Mouse (Mus musculus): ENCODE results near the gene Ptprq.

Ptprq gene

GRCm38 (mm10) chr10:107719806-107720205 lies at the start of gene Ptprq:
Ptprq (minus strand) TSS chr10:107720051.
- DNase-seq (ENCODE audit: low read depth, low spot score) = no peak

DNA sequence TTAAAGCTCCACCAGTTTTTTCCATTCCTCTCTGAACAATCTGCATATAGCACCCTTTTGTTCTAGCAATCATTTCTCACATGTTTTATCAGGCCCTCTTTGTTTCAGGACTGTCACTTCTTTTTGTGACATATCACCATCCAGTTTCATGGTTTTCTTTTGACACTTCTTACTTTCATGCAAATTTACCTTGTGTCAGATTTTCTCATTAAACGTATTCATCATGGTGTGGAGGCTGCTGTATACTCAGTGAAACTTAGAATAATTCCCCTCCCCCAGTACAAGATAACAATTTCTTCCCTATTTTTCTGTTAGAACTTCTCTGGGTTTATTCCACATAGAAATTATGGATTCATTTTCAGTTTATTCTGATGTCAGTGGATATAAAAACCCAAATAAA lies 39.8 kb upstream of the Ptprq start:
- DNase-seq (ENCODE audit: low read depth, low spot score) = no peak

DNA sequence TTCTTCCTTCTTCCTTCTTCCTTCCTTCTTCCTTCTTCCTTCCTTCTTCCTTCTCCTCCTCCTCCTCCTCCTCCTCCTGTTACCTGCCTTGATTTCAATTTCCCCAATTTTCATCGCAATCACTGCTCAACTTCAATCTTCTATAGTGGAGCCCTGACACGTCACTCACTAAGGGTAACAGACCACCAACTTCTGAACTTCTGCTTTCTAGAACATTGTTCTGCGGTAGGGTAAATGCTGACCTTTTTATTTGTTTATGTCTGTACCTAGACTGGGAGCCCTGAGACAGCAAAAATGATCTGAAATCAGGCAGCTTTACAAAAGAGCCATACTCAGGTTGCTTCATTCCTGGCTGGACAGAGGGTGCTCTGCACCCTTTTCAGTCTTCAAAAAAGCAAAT lies 33.6 kb upstream of the Ptprq start:
- DNase-seq (ENCODE audit: low read depth, low spot score) = no peak

GRCm38 (mm10) chr10:107752351-107753143 lies 32.7 kb upstream of the Ptprq start:
- DNase-seq (ENCODE audit: low read depth, low spot score) = no peak

DNA sequence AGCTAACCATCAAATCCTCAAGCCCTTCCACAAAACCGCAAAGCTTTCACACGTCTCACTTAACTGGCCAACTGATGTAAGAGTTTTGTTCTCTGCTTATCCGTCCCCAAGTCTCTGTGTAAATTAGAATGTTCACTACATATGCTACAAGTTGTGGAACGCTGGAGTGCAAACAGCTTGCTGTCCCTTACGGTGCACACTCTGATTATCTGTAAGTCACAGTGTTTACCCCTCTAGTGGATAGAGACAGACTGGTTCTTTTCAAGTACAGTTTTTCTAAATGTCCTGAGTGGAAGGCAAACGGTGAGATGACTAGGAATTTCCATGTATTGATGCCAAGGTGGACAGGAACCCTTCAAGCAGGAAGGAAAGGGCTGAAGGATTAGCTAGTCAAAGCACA lies 32.1 kb upstream of the Ptprq start:
- no peak for DNase-seq (ENCODE audit: low read depth, low spot score)

GRCm38 (mm10) chr10:107747566-107747965 lies 27.7 kb upstream of the Ptprq start:
- peak; percentile 71 for DNase-seq (ENCODE audit: low read depth, low spot score)

DNA sequence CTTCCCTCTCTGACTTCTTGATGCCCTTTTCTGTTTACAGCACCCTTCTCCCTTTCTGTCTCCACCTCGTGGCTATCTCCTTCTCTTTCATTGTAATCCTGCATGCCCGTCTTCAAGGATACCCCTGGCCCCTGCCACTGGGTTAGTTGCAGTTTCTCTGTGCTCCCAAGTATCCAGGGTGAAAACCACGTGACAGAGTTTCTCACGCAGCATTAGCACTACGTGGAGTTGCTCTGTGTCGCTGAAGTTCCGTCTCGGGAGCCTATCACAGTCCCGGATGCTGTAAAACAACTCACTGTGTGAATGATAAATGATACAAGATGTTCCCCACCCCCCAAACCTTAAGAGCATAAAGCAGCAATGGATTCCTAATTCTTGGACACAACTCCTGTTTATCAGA lies 26.9 kb upstream of the Ptprq start:
- DNase-seq (ENCODE audit: low read depth, low spot score) = no peak

- no peak for DNase-seq (ENCODE audit: low read depth, low spot score)
Observed at GRCm38 (mm10) chr10:107739815-107740214, 20.0 kb upstream of the Ptprq start.

DNA sequence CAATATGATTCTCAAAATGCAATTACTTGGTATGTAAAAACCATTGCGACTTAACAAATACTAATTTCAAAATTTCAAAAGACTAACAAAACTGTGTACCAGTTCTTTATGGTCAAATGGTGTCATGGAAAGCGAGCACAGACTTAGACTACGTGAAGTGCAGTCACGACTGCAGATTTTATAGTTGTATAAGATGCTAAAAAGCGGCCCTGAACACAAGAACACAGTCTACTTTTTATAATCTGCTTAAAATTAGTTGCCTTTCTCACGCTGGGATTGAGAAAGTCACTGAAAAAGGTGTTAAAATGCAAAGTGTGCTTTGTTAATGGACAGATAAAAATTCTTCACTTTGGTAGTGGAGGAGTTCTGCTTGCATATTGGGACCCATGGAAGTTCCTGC lies 17.9 kb upstream of the Ptprq start:
- DNase-seq (ENCODE audit: low read depth, low spot score) = no peak

- no peak for DNase-seq (ENCODE audit: low read depth, low spot score)
Observed at GRCm38 (mm10) chr10:107735448-107735847, 15.6 kb upstream of the Ptprq start.

GRCm38 (mm10) chr10:107734327-107734726 lies 14.5 kb upstream of the Ptprq start:
- peak; percentile 42 for DNase-seq (ENCODE audit: low read depth, low spot score)

DNA sequence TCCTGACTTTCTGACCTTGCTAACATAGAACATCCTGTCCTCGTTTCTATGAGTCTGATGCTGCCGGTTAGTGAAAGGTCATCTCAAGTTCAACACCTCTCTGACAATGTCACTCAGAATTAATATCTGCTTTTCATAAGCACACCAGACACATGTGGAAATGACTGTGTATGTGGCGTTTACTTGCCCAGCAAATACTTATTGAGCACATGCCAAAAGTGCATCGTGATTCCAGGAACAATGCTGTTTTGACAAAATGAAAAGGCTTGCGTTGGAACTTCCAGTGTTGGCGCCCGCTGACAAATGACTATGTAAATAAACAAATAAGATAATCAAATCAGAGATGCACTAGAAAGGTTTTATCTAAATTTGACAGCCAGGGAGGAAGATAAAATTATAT lies 5.8 kb upstream of the Ptprq start:
- DNase-seq (ENCODE audit: low read depth, low spot score) = no peak

- peak; percentile 71 for DNase-seq (ENCODE audit: low read depth, low spot score)
Observed at GRCm38 (mm10) chr10:107704443-107704842, 15.4 kb downstream of the Ptprq start.

DNA sequence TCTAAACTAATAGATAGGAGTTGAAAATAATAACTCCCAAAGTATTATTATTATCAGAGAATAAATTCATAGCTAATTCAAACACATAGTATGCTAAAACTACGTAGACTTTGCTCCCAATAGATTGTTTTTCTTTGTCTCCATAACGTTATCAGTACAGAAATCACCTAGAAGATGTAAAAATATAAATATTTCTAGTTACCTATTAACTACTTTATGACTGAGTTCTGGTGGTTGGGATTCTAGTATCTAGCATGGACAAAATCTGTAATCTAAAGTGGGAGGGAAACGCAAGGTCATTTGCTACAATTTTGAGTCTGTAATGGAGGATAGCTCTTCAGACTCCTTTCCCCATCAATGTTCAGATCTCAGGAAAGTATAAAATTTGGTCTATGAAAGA lies 18.9 kb downstream of the Ptprq start:
- no peak for DNase-seq (ENCODE audit: low read depth, low spot score)

DNA sequence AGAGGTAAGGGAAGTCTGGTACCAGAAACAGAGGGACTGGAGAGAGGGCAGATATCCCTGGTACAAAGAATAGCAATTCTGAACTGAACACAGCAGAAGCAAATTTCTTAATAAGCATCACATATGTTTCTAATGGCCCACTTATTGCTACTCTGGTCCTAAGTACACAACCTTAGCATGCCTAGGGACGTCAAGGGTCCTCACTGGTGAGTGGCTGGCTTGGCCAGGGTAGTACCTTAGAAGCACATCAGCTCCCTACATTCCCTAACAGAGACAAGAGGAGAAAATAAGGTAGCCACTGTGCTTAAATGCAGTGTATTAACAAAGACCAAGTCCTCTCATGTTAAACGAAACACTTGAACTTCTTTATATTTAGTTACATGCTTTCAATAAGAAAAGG lies 21.1 kb downstream of the Ptprq start:
- DNase-seq (ENCODE audit: low read depth, low spot score) = no peak

DNA sequence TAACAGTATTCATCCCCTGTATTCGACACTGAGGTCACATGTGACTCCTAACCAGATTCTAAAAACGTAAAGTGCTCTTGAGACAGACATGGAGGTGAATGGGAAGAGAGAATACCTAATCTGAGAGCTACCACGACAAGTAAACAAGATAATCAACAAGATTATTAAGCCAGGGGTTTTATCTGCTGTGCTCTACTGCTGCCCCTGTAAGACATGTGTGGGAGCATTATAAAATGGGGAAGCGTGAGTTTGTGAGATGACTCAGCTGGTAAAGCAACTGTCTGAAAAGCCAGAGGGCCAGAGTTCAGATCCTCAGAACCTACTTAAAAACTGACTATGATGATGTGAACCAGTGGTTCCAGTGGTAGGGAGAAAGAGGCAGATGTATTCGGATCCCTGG lies 22.7 kb downstream of the Ptprq start:
- DNase-seq (ENCODE audit: low read depth, low spot score) = no peak

GRCm38 (mm10) chr10:107687382-107687781 lies 32.5 kb downstream of the Ptprq start:
- DNase-seq (ENCODE audit: low read depth, low spot score) = no peak

GRCm38 (mm10) chr10:107675994-107676393 lies 43.9 kb downstream of the Ptprq start:
- DNase-seq (ENCODE audit: low read depth, low spot score) = no peak

DNA sequence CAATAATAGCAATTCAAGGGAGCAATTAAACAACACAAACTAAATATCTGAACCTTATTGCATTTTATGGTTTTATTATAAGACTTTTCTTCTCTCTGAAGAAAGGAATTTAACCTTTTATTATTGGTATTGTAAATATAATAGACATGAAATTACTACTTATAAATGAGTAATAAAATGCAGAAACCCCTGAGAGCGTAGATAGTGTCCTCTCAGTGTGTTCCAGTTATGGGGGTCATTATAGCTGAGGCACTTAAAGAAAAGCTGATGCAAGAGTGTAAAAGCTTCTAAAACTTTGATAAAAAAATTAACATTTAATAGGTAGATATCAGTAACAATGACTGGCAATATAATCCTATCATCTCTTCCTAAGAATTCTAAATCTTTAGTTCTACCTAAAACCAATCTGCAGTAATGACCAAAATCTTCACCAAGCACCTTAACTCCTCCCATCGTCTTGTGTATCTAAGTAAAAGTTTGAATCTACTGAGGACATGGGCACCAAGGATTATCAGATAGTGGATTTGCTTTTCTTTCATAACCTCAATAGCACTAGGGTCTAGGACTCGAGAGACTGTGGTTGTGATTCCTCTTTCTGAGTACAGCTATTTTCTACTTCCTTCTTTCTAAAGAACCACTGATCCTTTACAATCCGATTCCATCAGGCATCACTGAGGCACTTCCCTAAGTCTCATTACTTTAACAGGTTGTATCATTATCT lies 51.3 kb downstream of the Ptprq start:
- no peak for DNase-seq (ENCODE audit: low read depth, low spot score)

DNA sequence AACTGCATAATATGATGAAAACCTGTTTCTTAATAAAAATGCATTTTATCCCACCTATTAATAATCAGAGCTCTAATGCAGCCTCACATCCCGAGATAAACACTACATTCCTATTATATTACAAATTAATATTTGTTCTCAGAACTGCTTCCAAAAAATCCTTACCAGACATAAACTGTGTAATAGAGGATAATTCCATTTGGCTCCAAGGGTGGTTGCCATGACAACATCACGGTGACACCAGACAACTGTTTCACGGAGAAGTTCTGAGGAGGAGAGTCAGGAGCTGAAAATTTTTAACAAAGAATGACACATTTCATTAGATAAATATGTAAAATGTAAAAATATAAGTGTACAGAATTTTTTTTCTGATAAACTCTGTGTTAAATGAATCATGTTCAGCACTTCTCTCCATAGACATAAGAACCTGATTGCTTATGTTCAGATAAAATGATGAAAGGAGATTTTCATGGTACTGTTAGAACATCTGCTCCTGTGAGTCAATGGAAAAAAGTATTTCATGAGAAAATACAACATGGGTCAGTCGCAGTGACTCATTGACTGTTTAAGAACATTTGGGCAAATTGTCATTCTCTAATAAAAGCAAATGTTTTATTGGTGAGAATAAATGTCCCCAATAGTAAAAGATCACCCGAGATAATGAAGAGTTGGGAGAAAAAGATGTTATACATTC lies 57.3 kb downstream of the Ptprq start:
- peak; percentile 61 for DNase-seq (ENCODE audit: low read depth, low spot score)

DNA sequence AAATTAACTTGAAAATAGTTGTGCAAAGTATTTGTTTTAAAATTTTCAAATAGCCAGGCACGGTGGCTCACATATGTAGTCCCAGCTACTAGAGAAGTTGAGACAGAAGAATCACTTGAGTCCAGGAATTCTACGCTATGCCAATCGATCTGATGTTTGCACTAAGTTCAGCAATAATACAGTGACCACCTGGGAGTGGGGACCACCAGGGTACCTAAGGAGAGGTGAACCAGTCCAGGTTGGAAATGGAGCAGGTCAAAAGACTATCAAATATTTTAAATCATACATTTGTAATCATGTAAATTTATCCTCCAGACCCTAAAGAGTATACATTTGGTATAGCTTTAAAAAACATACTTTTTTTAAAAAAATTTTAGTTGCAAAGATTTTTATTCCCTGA lies 57.9 kb downstream of the Ptprq start:
- DNase-seq (ENCODE audit: low read depth, low spot score) = no peak

GRCm38 (mm10) chr10:107659141-107659540 lies 60.7 kb downstream of the Ptprq start:
- peak; percentile 64 for DNase-seq (ENCODE audit: low read depth, low spot score)

GRCm38 (mm10) chr10:107649687-107650086 lies 70.2 kb downstream of the Ptprq start:
- no peak for DNase-seq (ENCODE audit: low read depth, low spot score)

All from 3T3-L1 (cell line).